Mouse (Mus musculus): Measurements from ENCODE around the gene Fbln2. TPM values are rescaled to one million over a fixed set of nuclear protein-coding genes. Genes with fewer than 3 reads are reported as not detected.

The Fbln2 gene
- polyA plus RNA-seq, 1 experiment from 2014 or later: 28.4 TPM

GRCm38 (mm10) chr6:91186934-91187333 is 25.3 kb upstream of the Fbln2 start:
- no peak for DNase-seq (ENCODE audit: low spot score)
- no peaks in the 10 kb centered on the region for H3K27me3 ChIP-seq (ENCODE audit: control insufficient read depth, insufficient read depth, low read length)
- no peaks in the 10 kb centered on the region for H3K9me3 ChIP-seq (ENCODE audit: control insufficient read depth, low read length)
- no peaks in the 10 kb centered on the region for H3K36me3 ChIP-seq (ENCODE audit: control insufficient read depth, insufficient read depth, low read length)
- no peak overlapping the region for H3K4me3 ChIP-seq (ENCODE audit: low read depth, low read length)
- H3K4me1 ChIP-seq (ENCODE audit: control insufficient read depth, insufficient read depth, low read length): no peaks in the 10 kb centered on the region
- 89% methylated on average over 6 of the region's 6 CpGs for WGBS
- no peak overlapping the region for H3K9ac ChIP-seq (ENCODE audit: low read length)
- no peak overlapping the region for H3K27ac ChIP-seq (ENCODE audit: low read depth, low read length)
- ATAC-seq (ENCODE audit: insufficient read depth, low FRiP score, low TSS enrichment): no peak
- H3K4me2 ChIP-seq (ENCODE audit: low read depth): no peak overlapping the region

- Histone ChIP-seq H3K9ac (ENCODE audit: low read length) (no peak overlapping the region), H3K27me3 (ENCODE audit: control insufficient read depth, insufficient read depth, low read length) (no peaks in the 10 kb centered on the region), H3K36me3 (ENCODE audit: control insufficient read depth, insufficient read depth, low read length) (no peaks in the 10 kb centered on the region), H3K4me3 (ENCODE audit: low read depth, low read length) (no peak overlapping the region), H3K4me2 (ENCODE audit: low read depth) (no peak overlapping the region), H3K9me3 (ENCODE audit: control insufficient read depth, low read length) (no peaks in the 10 kb centered on the region), H3K27ac (ENCODE audit: low read depth, low read length) (no peak overlapping the region), H3K4me1 (ENCODE audit: control insufficient read depth, insufficient read depth, low read length) (no peaks in the 10 kb centered on the region)
- DNase-seq (ENCODE audit: low spot score) (no peak), ATAC-seq (ENCODE audit: insufficient read depth, low FRiP score, low TSS enrichment) (no peak)
- 87% methylated on average over 3 of the region's 3 CpGs for WGBS
These were observed 24.4 kb upstream of the Fbln2 start for GRCm38 (mm10) chr6:91187871-91188270.

GRCm38 (mm10) chr6:91189971-91190370 is 22.3 kb upstream of the Fbln2 start:
- H3K27me3 ChIP-seq (ENCODE audit: control insufficient read depth, insufficient read depth, low read length): no peaks in the 10 kb centered on the region
- H3K4me2 ChIP-seq (ENCODE audit: low read depth): no peak overlapping the region
- H3K9ac ChIP-seq (ENCODE audit: low read length): no peak overlapping the region
- no peak overlapping the region for H3K4me3 ChIP-seq (ENCODE audit: low read depth, low read length)
- no peak overlapping the region for H3K27ac ChIP-seq (ENCODE audit: low read depth, low read length)
- no peak for ATAC-seq (ENCODE audit: insufficient read depth, low FRiP score, low TSS enrichment)
- no peaks in the 10 kb centered on the region for H3K36me3 ChIP-seq (ENCODE audit: control insufficient read depth, insufficient read depth, low read length)
- DNase-seq (ENCODE audit: low spot score): no peak
- no peaks in the 10 kb centered on the region for H3K9me3 ChIP-seq (ENCODE audit: control insufficient read depth, low read length)
- H3K4me1 ChIP-seq (ENCODE audit: control insufficient read depth, insufficient read depth, low read length): no peaks in the 10 kb centered on the region
- 88% methylated on average over 6 of the region's 6 CpGs for WGBS

- Histone ChIP-seq H3K4me1 (ENCODE audit: control insufficient read depth, insufficient read depth, low read length) (no peaks in the 10 kb centered on the region), H3K9ac (ENCODE audit: low read length) (no peak overlapping the region), H3K4me3 (ENCODE audit: low read depth, low read length) (no peak overlapping the region), H3K9me3 (ENCODE audit: control insufficient read depth, low read length) (no peaks in the 10 kb centered on the region), H3K27ac (ENCODE audit: low read depth, low read length) (no peak overlapping the region), H3K27me3 (ENCODE audit: control insufficient read depth, insufficient read depth, low read length) (no peaks in the 10 kb centered on the region), H3K36me3 (ENCODE audit: control insufficient read depth, insufficient read depth, low read length) (no peaks in the 10 kb centered on the region), H3K4me2 (ENCODE audit: low read depth) (no peak overlapping the region)
- ATAC-seq (ENCODE audit: insufficient read depth, low FRiP score, low TSS enrichment): no peak
- no peak for DNase-seq (ENCODE audit: low spot score)
- 51% methylated on average over 2 of the region's 2 CpGs for WGBS
These were observed 20.8 kb upstream of the Fbln2 start for GRCm38 (mm10) chr6:91191465-91191864.

GRCm38 (mm10) chr6:91192421-91192820 is 19.8 kb upstream of the Fbln2 start:
- ATAC-seq (ENCODE audit: insufficient read depth, low FRiP score, low TSS enrichment) (no peak), DNase-seq (ENCODE audit: low spot score) (no peak)
- Histone ChIP-seq H3K9me3 (ENCODE audit: control insufficient read depth, low read length) (no peaks in the 10 kb centered on the region), H3K4me3 (ENCODE audit: low read depth, low read length) (no peak overlapping the region), H3K27ac (ENCODE audit: low read depth, low read length) (no peak overlapping the region), H3K27me3 (ENCODE audit: control insufficient read depth, insufficient read depth, low read length) (no peaks in the 10 kb centered on the region), H3K4me1 (ENCODE audit: control insufficient read depth, insufficient read depth, low read length) (no peaks in the 10 kb centered on the region), H3K9ac (ENCODE audit: low read length) (no peak overlapping the region), H3K36me3 (ENCODE audit: control insufficient read depth, insufficient read depth, low read length) (no peaks in the 10 kb centered on the region), H3K4me2 (ENCODE audit: low read depth) (no peak overlapping the region)
- 85% methylated on average over 3 of the region's 3 CpGs for WGBS

GRCm38 (mm10) chr6:91192851-91193545 is 19.3 kb upstream of the Fbln2 start:
- WGBS: 58% methylated on average over 1 of the region's 1 CpGs
- no peak overlapping the region for H3K27ac ChIP-seq (ENCODE audit: low read depth, low read length)
- no peak overlapping the region for H3K4me2 ChIP-seq (ENCODE audit: low read depth)
- H3K27me3 ChIP-seq (ENCODE audit: control insufficient read depth, insufficient read depth, low read length): no peaks in the 10 kb centered on the region
- no peak overlapping the region for H3K4me3 ChIP-seq (ENCODE audit: low read depth, low read length)
- no peak overlapping the region for H3K9ac ChIP-seq (ENCODE audit: low read length)
- ATAC-seq (ENCODE audit: insufficient read depth, low FRiP score, low TSS enrichment) (no peak), DNase-seq (ENCODE audit: low spot score) (no peak)
- no peaks in the 10 kb centered on the region for H3K36me3 ChIP-seq (ENCODE audit: control insufficient read depth, insufficient read depth, low read length)
- H3K4me1 ChIP-seq (ENCODE audit: control insufficient read depth, insufficient read depth, low read length): no peaks in the 10 kb centered on the region
- H3K9me3 ChIP-seq (ENCODE audit: control insufficient read depth, low read length): no peaks in the 10 kb centered on the region

- no peak overlapping the region for H3K9ac ChIP-seq (ENCODE audit: low read length)
- ATAC-seq (ENCODE audit: insufficient read depth, low FRiP score, low TSS enrichment) (no peak), DNase-seq (ENCODE audit: low spot score) (no peak)
- no peaks in the 10 kb centered on the region for H3K27me3 ChIP-seq (ENCODE audit: control insufficient read depth, insufficient read depth, low read length)
- H3K9me3 ChIP-seq (ENCODE audit: control insufficient read depth, low read length): no peaks in the 10 kb centered on the region
- no peak overlapping the region for H3K4me2 ChIP-seq (ENCODE audit: low read depth)
- H3K4me1 ChIP-seq (ENCODE audit: control insufficient read depth, insufficient read depth, low read length): peaks cover 5% of the 10 kb centered on the region
- H3K27ac ChIP-seq (ENCODE audit: low read depth, low read length): no peak overlapping the region
- WGBS: 62% methylated on average over 2 of the region's 2 CpGs
- H3K4me3 ChIP-seq (ENCODE audit: low read depth, low read length): no peak overlapping the region
- no peaks in the 10 kb centered on the region for H3K36me3 ChIP-seq (ENCODE audit: control insufficient read depth, insufficient read depth, low read length)
These were observed 13.8 kb upstream of the Fbln2 start for GRCm38 (mm10) chr6:91198456-91198855.

- H3K4me2 ChIP-seq (ENCODE audit: low read depth): no peak overlapping the region
- H3K9ac ChIP-seq (ENCODE audit: low read length): 0 out of 2 replicates have a peak overlapping the region, but pooled peaks have one; percentile 4
- no peak overlapping the region for H3K4me3 ChIP-seq (ENCODE audit: low read depth, low read length)
- ATAC-seq (ENCODE audit: insufficient read depth, low FRiP score, low TSS enrichment): no peak
- H3K4me1 ChIP-seq (ENCODE audit: control insufficient read depth, insufficient read depth, low read length): peaks cover 5% of the 10 kb centered on the region
- 39% methylated on average over 8 of the region's 8 CpGs for WGBS
- H3K36me3 ChIP-seq (ENCODE audit: control insufficient read depth, insufficient read depth, low read length): no peaks in the 10 kb centered on the region
- H3K27ac ChIP-seq (ENCODE audit: low read depth, low read length): peak overlapping the region; percentile 62
- no peaks in the 10 kb centered on the region for H3K27me3 ChIP-seq (ENCODE audit: control insufficient read depth, insufficient read depth, low read length)
- DNase-seq (ENCODE audit: low spot score): peak; percentile 66
- H3K9me3 ChIP-seq (ENCODE audit: control insufficient read depth, low read length): no peaks in the 10 kb centered on the region
These were observed 11.6 kb upstream of the Fbln2 start for GRCm38 (mm10) chr6:91200429-91201188.

GRCm38 (mm10) chr6:91201881-91202341 is 10.3 kb upstream of the Fbln2 start:
- Histone ChIP-seq H3K4me2 (ENCODE audit: low read depth) (no peak overlapping the region), H3K9ac (ENCODE audit: low read length) (no peak overlapping the region), H3K27ac (ENCODE audit: low read depth, low read length) (no peak overlapping the region), H3K9me3 (ENCODE audit: control insufficient read depth, low read length) (no peaks in the 10 kb centered on the region), H3K4me1 (ENCODE audit: control insufficient read depth, insufficient read depth, low read length) (peaks cover 5% of the 10 kb centered on the region), H3K4me3 (ENCODE audit: low read depth, low read length) (no peak overlapping the region), H3K36me3 (ENCODE audit: control insufficient read depth, insufficient read depth, low read length) (no peaks in the 10 kb centered on the region), H3K27me3 (ENCODE audit: control insufficient read depth, insufficient read depth, low read length) (no peaks in the 10 kb centered on the region)
- 80% methylated on average over 8 of the region's 8 CpGs for WGBS
- ATAC-seq (ENCODE audit: insufficient read depth, low FRiP score, low TSS enrichment): no peak
- DNase-seq (ENCODE audit: low spot score): no peak

Data from neural tube, embryonic 11.5 days (tissue).